Mouse (Mus musculus) lung, postnatal 0 days (tissue): ENCODE data around the gene Ovgp1. TPM values are rescaled to one million over a fixed set of nuclear protein-coding genes. Genes with fewer than 3 reads are reported as not detected.

Experiments
- ATAC-seq: fragments of 200-750 bp; cut with Nextera tagmentation; 2 replicates; pipeline ENCODE4 v1.8.0; 2017; ENCODE audit warnings: moderate library complexity
- DNase-seq: peaks from one replicate; pipeline ENCODE4 v3.0.0-alpha.2; 2016; ENCODE audit warnings: low spot score
- H3K27ac ChIP-seq: fragments of 300-500 bp; sonication (generic); 2 replicates; pipeline ENCODE4 v1.5.1; 2014; ENCODE audit warnings: antibody characterized with exemption, mild to moderate bottlenecking, low read length, mixed read lengths
- H3K27me3 ChIP-seq: fragments of 300-500 bp; sonication (generic); replicated peaks from 2 replicates; pipeline ENCODE4 v1.6.1; 2014; ENCODE audit warnings: low read length, mixed read lengths; ENCODE audit not compliant: insufficient read depth
- H3K36me3 ChIP-seq: fragments of 300-500 bp; sonication (generic); 2 replicates; pipeline ENCODE4 v1.6.1; 2014; ENCODE audit warnings: low read length, mixed read lengths; ENCODE audit not compliant: insufficient read depth
- H3K4me1 ChIP-seq: fragments of 300-500 bp; sonication (generic); 2 replicates; pipeline ENCODE4 v1.6.1; 2014; ENCODE audit warnings: antibody characterized with exemption, low read depth, low read length, mixed read lengths; ENCODE audit not compliant: insufficient read depth
- H3K4me2 ChIP-seq: fragments of 300-500 bp; sonication (generic); replicated peaks from 2 replicates; pipeline ENCODE4 v1.6.1; 2014; ENCODE audit warnings: low read depth, mild to moderate bottlenecking, low read length, moderate library complexity, mixed read lengths
- H3K4me3 ChIP-seq: fragments of 300-500 bp; sonication (generic); 2 replicates; pipeline ENCODE4 v1.5.1; 2014; ENCODE audit warnings: low read depth, low read length
- H3K9ac ChIP-seq: fragments of 300-500 bp; sonication (generic); replicated peaks from 2 replicates; pipeline ENCODE4 v1.6.1; 2014; ENCODE audit warnings: low read depth, mild to moderate bottlenecking
- H3K9me3 ChIP-seq: fragments of 300-500 bp; sonication (generic); 2 replicates; pipeline ENCODE4 v1.6.1; 2016; ENCODE audit warnings: low read length, mixed read lengths
- CTCF ChIP-seq: IDR thresholded peaks from 2 replicates; pipeline ENCODE4 v1.5.1; 2016; ENCODE audit warnings: antibody characterized with exemption, mild to moderate bottlenecking
- EP300 ChIP-seq: IDR thresholded peaks from 2 replicates; pipeline ENCODE4 v1.6.1; 2016; ENCODE audit warnings: antibody characterized with exemption, mild to moderate bottlenecking, control low read depth
- WGBS: fragments of 180-500 bp; shearing (Covaris S2); extraction: QIAGEN DNeasy Blood & Tissue Kit; methylation state at CpG from one replicate; pipeline ENCODE4 v1.1.7; 2014; 5-methylcytosine and 5-hydroxymethylcytosine counted together
- polyA plus RNA-seq: library from polyadenylated mRNA; unstranded; fragments of >200 nt; fragmentation: Nextera tagmentation; extraction: Ambion mirVana; gene quantifications from 2 replicates; pipeline ENCODE4 v1.2.1, GENCODE M21; 2015

Ovgp1 gene
- polyA plus RNA-seq, 1 experiment from 2014 or later, result 0.95 TPM

DNA sequence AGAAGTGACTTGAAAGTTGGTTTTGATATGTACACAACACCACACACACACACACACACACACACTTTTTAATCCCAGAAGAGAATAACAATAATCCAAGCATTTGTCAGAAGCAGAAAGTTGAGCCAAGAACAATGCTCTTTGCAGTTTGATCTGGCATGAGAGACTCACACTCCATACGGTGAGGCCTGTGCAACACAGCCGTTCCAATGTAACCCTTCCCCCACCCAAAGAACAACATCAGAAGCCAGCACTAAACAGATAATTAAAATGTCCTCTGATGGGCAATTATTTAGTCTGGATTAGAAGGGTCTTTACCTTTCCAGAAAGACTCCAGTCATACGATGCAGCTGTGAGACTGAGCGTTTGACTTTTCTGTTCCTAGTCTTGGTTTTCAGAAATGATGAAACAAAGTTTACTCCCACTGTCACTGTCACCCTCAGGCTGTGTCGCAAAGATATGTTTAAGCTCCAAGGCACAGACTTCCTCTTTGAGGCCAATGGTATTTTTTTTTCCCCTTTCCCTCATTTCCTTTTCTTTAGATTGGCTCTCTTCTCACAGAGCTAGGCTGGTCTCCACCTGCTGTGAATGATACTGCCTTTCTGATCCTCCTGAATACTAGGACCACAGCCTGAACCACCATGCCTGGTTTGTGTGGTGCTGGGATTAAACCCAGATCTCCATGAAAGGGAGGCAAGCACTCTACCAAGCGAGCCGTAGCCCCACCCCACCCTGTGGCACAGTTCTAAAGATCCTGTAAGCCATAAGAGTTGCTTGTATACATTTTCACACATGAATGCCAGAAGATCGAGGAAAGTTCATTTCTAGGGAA, 41.1 kb upstream of the Ovgp1 start, which contains the start of gene I830077J02Rik:
TSS of gene I830077J02Rik (minus strand) at position 425 of the 832 bp plus-strand sequence.
- Histone ChIP-seq H3K4me1 (peaks cover 5% of the 10 kb centered on the region; the same call in 1 of the 2 replicates), H3K4me2 (no peak within 1 kb of the TSS), H3K9me3 (no peaks in the 10 kb centered on the region), H3K36me3 (no peaks in the 10 kb centered on the region), H3K27ac (no peak within 1 kb of the TSS), H3K27me3 (no peaks in the 10 kb centered on the region), H3K9ac (no peak within 1 kb of the TSS), H3K4me3 (no peak within 1 kb of the TSS)
- 55% methylated on average over 8 of the region's 8 CpGs for WGBS
- ATAC-seq, result peak; percentile 44; the same call in 1 of the 2 replicates
- DNase-seq, result peak; percentile 52
- TF ChIP-seq EP300 (no peak), CTCF (no peak)

- no peak for ATAC-seq
- no peak for DNase-seq
- Histone ChIP-seq H3K9ac (no peak overlapping the region), H3K4me3 (no peak overlapping the region), H3K27me3 (no peaks in the 10 kb centered on the region), H3K4me1 (peaks cover 5% of the 10 kb centered on the region; the same call in 1 of the 2 replicates), H3K9me3 (no peaks in the 10 kb centered on the region), H3K4me2 (no peak overlapping the region), H3K36me3 (no peaks in the 10 kb centered on the region), H3K27ac (no peak overlapping the region)
- 88% methylated on average over 6 of the region's 6 CpGs for WGBS
- TF ChIP-seq EP300 (no peak), CTCF (no peak)
These were observed 39.6 kb upstream of the Ovgp1 start for GRCm38 (mm10) chr3:105933926-105934325.

GRCm38 (mm10) chr3:105935033-105935432, 38.5 kb upstream of the Ovgp1 start:
- Histone ChIP-seq H3K4me2 (no peak overlapping the region), H3K4me3 (no peak overlapping the region), H3K4me1 (peaks cover 5% of the 10 kb centered on the region; the same call in 1 of the 2 replicates), H3K36me3 (no peaks in the 10 kb centered on the region), H3K9me3 (no peaks in the 10 kb centered on the region), H3K27ac (peak overlapping the region; percentile 26; the same call in 1 of the 2 replicates), H3K9ac (no peak overlapping the region), H3K27me3 (no peaks in the 10 kb centered on the region)
- no peak for TF ChIP-seq EP300
- TF ChIP-seq CTCF, result no peak
- DNase-seq, result peak; percentile 64
- ATAC-seq, result peak; percentile 59
- WGBS, result 38% methylated on average over 5 of the region's 5 CpGs

DNA sequence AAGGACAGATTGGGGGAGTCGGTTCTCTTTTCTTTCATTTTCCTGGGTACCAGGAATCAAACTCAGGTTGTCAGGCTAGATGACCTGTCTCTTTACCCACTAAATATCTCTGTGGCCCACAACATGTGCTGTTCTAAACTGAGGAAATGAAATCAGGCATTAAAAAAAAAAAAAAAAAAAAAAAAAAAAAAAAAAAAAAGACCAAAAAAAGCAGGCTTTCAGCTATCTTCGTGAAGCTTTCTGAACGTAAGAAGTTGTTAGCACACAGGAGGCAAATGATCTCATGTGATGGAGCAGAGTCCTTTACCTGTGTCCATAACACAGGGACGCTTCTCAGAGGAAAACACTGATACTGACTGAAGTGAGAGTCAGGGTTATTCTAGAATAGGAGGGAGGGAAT, 37.4 kb upstream of the Ovgp1 start:
- 76% methylated on average over 4 of the region's 4 CpGs for WGBS

GRCm38 (mm10) chr3:105951348-105951747, 22.2 kb upstream of the Ovgp1 start:
- Histone ChIP-seq H3K4me3 (no peak overlapping the region), H3K9ac (no peak overlapping the region), H3K36me3 (peaks cover 23% of the 10 kb centered on the region; the same call in 1 of the 2 replicates), H3K4me2 (no peak overlapping the region), H3K4me1 (no peaks in the 10 kb centered on the region), H3K27me3 (no peaks in the 10 kb centered on the region), H3K27ac (no peak overlapping the region), H3K9me3 (no peaks in the 10 kb centered on the region)
- no peak for ATAC-seq
- DNase-seq, result no peak
- 93% methylated on average over 7 of the region's 7 CpGs for WGBS
- TF ChIP-seq CTCF (no peak), EP300 (no peak)

More for the DNA sequence above, 37.4 kb upstream of the Ovgp1 start:
- Histone ChIP-seq H3K9me3 (no peaks in the 10 kb centered on the region), H3K27ac (no peak overlapping the region), H3K36me3 (peaks cover 5% of the 10 kb centered on the region; the same call in 1 of the 2 replicates), H3K27me3 (no peaks in the 10 kb centered on the region), H3K4me3 (no peak overlapping the region), H3K4me2 (no peak overlapping the region), H3K9ac (no peak overlapping the region), H3K4me1 (peaks cover 5% of the 10 kb centered on the region; the same call in 1 of the 2 replicates)
- TF ChIP-seq CTCF (no peak), EP300 (no peak)
- ATAC-seq, result no peak
- DNase-seq, result no peak

GRCm38 (mm10) chr3:105957235-105957634, 16.3 kb upstream of the Ovgp1 start:
- Histone ChIP-seq H3K9ac (no peak overlapping the region), H3K9me3 (no peaks in the 10 kb centered on the region), H3K27ac (no peak overlapping the region), H3K4me1 (peaks cover 13% of the 10 kb centered on the region; the same call in 1 of the 2 replicates), H3K27me3 (no peaks in the 10 kb centered on the region), H3K4me2 (no peak overlapping the region), H3K36me3 (peaks cover 6% of the 10 kb centered on the region; the same call in 1 of the 2 replicates), H3K4me3 (no peak overlapping the region)
- DNase-seq (no peak), ATAC-seq (no peak)
- TF ChIP-seq CTCF (peak; percentile 20), EP300 (no peak)
- WGBS, result 97% methylated on average over 1 of the region's 1 CpGs
